Mouse (Mus musculus): ENCODE data around the gene Abca7. TPM values are rescaled to one million over a fixed set of nuclear protein-coding genes. Genes with fewer than 3 reads are reported as not detected.

Gene Abca7
- polyA plus RNA-seq, 1 experiment from 2014 or later, result 2.2 TPM

DNA sequence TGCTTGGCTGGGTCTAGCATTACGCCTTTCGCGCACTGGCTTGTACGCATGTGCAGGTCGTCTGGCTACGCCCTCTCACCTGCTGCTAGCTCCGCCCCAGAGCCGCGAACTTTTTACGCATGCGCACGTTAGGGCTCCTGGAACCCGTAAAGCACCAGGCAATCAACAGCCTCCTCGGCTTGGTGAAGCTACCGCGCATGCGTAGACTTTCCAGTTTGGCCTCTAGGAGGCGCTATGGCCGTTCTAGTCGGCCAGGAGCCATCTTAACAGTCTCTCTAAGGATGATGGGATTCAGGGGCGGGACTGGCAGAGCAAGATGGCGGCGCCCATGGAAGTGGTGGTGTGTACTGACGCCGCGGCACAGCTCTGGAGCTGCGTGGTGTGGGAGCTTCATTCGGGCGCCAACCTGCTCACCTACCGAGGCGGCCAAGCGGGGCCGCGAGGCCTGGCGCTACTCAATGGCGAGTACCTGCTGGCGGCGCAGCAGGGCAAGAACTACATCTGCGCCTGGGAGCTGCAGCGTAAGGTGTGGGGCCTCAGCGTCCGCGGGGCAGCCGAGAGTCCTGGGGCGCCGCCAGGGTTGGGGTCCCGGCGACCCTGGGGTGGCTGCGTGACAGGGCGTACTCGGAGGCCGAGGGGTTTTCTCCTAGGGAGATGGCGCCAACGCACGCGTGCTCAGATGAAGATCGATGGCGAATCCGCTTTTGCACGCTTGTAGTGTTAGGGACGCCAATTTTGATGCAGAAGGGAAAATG lies 36.3 kb upstream of the Abca7 start, which contains the start of gene Wdr18:
Gene Wdr18 (plus strand): TSS at position 306 of the 755 bp plus-strand sequence.
- Histone ChIP-seq H3K27ac (peak within 1 kb of the TSS; percentile 64), H3K36me3 (peaks cover 37% of the 10 kb centered on the region), H3K9me3 (no peaks in the 10 kb centered on the region), H3K4me2 (peak within 1 kb of the TSS; percentile 89), H3K27me3 (no peaks in the 10 kb centered on the region), H3K9ac (peak within 1 kb of the TSS; percentile 93), H3K4me1 (peaks cover 14% of the 10 kb centered on the region), H3K4me3 (peak within 1 kb of the TSS; percentile 98)
- peak; percentile 92 for ATAC-seq (ENCODE audit: insufficient number of reproducible peaks, insufficient read depth, low FRiP score, low TSS enrichment, low read depth)
- 0% methylated on average over 61 of the region's 61 CpGs for WGBS

DNA sequence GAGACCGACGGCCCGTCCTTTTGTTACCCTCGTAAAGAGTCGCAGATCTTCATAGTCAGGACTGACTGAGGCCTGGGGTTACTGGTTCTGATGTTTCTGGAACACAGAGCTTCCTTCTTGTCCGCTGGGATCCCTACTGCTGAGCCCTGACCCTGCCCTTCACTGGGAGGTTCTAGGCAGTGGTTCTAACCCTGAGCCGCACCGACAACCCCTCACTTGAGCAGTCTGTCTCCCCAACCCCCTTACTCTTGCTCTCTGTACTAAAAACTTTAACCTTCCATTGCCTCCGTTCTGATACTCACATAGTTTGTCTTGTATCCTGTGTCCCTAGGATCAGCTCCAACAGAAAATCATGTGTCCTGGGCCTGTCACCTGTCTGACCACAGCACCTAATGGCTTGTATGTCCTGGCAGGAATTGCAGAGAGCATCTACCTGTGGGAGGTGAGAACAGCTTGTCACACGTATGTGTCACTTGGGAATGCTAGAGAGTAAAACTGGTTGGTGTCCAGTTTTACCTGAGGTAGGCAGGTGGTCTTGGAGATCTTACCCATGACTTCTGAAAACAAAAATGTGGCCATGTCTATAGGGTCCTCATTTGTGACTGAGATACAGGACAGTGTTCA lies 35.5 kb upstream of the Abca7 start:
- Histone ChIP-seq H3K9me3 (no peaks in the 10 kb centered on the region), H3K27me3 (no peaks in the 10 kb centered on the region), H3K4me1 (peaks cover 14% of the 10 kb centered on the region), H3K4me2 (peak overlapping the region; percentile 89), H3K9ac (peak overlapping the region; percentile 93), H3K36me3 (peaks cover 44% of the 10 kb centered on the region), H3K4me3 (peak overlapping the region; percentile 98), H3K27ac (no peak overlapping the region)
- 14% methylated on average over 10 of the region's 10 CpGs for WGBS
- ATAC-seq (ENCODE audit: insufficient number of reproducible peaks, insufficient read depth, low FRiP score, low TSS enrichment, low read depth), result no peak

DNA sequence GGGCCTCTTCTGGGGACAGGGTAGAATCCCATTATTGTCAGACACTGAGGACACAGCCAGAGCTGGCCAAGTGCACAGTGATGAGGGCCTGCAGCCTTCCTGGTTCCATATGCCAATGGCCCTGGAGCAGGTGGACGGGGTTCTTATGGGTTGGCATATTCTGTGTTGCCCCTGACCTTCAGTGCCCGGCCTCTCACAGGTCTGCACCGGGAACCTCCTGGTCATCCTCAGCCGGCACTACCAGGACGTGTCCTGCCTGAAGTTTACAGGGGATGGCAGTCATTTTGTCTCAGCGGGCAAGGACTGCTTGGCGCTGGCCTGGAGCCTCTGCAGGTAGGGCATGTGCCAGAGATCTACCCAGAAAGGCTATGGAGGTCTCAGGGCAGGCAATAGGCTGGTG lies 31.6 kb upstream of the Abca7 start:
- H3K4me1 ChIP-seq, result peaks cover 11% of the 10 kb centered on the region
- no peak for ATAC-seq (ENCODE audit: insufficient number of reproducible peaks, insufficient read depth, low FRiP score, low TSS enrichment, low read depth)
- WGBS, result 90% methylated on average over 7 of the region's 7 CpGs
- no peak overlapping the region for H3K4me2 ChIP-seq
- H3K9me3 ChIP-seq, result no peaks in the 10 kb centered on the region
- no peaks in the 10 kb centered on the region for H3K27me3 ChIP-seq
- no peak overlapping the region for H3K27ac ChIP-seq
- no peak overlapping the region for H3K4me3 ChIP-seq
- no peak overlapping the region for H3K9ac ChIP-seq
- peaks cover 75% of the 10 kb centered on the region for H3K36me3 ChIP-seq

DNA sequence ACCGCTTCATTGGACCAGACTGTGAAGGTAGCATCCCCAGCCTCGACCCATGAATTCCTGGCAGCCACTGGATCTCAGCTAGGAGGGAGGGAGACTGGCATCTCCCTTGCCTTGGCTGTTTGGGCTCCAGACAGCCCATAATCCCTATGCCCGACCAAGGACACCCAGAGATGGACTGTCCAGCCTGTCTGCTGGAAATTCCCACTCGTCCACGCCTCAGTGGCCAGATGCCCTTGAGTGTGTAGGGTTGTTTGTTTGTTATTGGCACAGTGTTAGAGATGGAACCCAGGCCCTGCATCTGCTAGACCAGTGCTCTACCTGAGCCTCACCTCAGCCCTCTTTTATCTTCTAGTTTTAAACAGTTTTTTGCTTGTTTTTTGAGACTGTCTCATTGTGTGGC lies 31.0 kb upstream of the Abca7 start:
- H3K4me3 ChIP-seq, result no peak overlapping the region
- 85% methylated on average over 5 of the region's 5 CpGs for WGBS
- no peak overlapping the region for H3K4me2 ChIP-seq
- H3K36me3 ChIP-seq, result peaks cover 75% of the 10 kb centered on the region
- peaks cover 17% of the 10 kb centered on the region for H3K4me1 ChIP-seq
- H3K9ac ChIP-seq, result 0 out of 2 replicates have a peak overlapping the region, but pooled peaks have one; percentile 47
- ATAC-seq (ENCODE audit: insufficient number of reproducible peaks, insufficient read depth, low FRiP score, low TSS enrichment, low read depth), result no peak
- H3K27ac ChIP-seq, result no peak overlapping the region
- no peaks in the 10 kb centered on the region for H3K9me3 ChIP-seq
- H3K27me3 ChIP-seq, result no peaks in the 10 kb centered on the region

DNA sequence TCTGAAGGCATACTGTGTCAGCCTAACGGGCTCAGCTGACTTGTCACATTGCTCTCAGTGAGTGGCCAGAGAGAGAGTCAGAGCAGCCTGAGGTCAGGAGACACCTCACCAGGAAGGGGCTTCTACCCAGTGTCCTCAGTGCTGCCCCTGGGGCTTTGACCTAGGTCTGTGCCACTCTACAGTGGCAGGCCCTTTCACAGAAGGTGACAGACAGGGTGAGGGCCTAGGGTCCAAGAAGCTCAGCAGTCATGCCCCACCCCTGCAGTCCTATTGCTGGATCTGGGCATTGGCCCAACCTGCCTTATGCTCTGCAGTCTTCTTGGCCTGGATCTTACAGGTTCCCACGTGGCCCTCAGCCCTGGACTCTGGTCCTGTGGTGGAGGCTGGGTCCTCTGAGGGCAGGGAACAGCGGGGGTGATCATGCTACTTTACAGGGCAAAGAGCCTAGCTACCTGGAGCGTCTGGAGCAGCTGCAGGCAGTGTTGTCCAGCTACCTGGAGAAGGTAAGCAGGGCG lies 29.4 kb upstream of the Abca7 start:
- Histone ChIP-seq H3K4me1 (peaks cover 18% of the 10 kb centered on the region), H3K9me3 (no peaks in the 10 kb centered on the region), H3K27ac (no peak overlapping the region), H3K4me3 (no peak overlapping the region), H3K36me3 (peaks cover 68% of the 10 kb centered on the region), H3K27me3 (peaks cover 14% of the 10 kb centered on the region), H3K9ac (no peak overlapping the region), H3K4me2 (no peak overlapping the region)
- 90% methylated on average over 5 of the region's 5 CpGs for WGBS
- ATAC-seq (ENCODE audit: insufficient number of reproducible peaks, insufficient read depth, low FRiP score, low TSS enrichment, low read depth), result no peak

DNA sequence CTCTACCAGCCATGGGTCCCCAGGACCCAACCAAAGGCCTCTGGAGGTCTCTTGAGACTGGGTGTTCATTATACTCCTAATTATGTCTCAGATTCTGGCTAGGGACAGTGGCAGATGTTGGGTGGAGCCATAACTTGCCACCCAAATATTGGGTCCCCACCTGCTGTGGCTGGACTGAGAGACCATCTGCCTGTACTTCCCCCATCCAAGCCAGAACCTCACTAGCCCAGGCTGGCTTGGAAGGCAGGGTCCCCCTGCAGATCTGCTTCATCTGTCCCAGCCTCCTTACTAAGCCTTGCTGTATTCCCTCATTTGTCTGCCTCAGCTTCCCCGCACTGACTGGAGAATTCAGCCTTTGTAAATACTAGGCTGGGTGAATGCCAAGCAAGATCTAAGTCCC lies 28.1 kb upstream of the Abca7 start:
- no peak overlapping the region for H3K27ac ChIP-seq
- no peak for ATAC-seq (ENCODE audit: insufficient number of reproducible peaks, insufficient read depth, low FRiP score, low TSS enrichment, low read depth)
- peaks cover 15% of the 10 kb centered on the region for H3K27me3 ChIP-seq
- no peaks in the 10 kb centered on the region for H3K9me3 ChIP-seq
- H3K4me1 ChIP-seq, result peaks cover 18% of the 10 kb centered on the region
- H3K9ac ChIP-seq, result no peak overlapping the region
- peaks cover 59% of the 10 kb centered on the region for H3K36me3 ChIP-seq
- WGBS, result 81% methylated on average over 1 of the region's 1 CpGs
- H3K4me2 ChIP-seq, result no peak overlapping the region
- H3K4me3 ChIP-seq, result no peak overlapping the region

DNA sequence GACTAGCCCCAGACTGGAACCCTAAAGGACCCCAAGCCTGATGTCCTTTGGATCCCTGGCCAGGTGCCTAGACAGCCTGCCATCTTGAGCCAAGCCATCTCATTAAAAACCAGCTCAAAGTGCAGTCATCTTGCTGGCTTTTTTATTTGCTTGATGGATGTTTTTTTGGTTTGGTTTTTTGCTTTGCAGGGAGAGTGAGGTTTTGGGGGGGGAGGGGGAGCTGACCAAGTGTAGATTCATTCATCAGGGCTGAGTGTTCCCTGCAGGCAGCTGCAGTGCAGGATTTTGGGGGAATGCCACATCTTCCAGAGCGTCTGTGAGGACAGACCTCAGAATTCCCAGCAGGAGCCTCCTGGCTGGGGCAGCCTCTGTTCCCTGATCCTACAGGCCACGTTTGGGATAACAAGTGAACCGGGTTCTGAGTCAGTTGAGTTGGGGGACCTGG lies 27.1 kb upstream of the Abca7 start:
- peaks cover 18% of the 10 kb centered on the region for H3K4me1 ChIP-seq
- peaks cover 15% of the 10 kb centered on the region for H3K27me3 ChIP-seq
- no peak overlapping the region for H3K4me2 ChIP-seq
- H3K4me3 ChIP-seq, result no peak overlapping the region
- WGBS, result 15% methylated on average over 3 of the region's 3 CpGs
- H3K36me3 ChIP-seq, result peaks cover 59% of the 10 kb centered on the region
- ATAC-seq (ENCODE audit: insufficient number of reproducible peaks, insufficient read depth, low FRiP score, low TSS enrichment, low read depth), result no peak
- H3K27ac ChIP-seq, result no peak overlapping the region
- no peak overlapping the region for H3K9ac ChIP-seq
- H3K9me3 ChIP-seq, result no peaks in the 10 kb centered on the region

DNA sequence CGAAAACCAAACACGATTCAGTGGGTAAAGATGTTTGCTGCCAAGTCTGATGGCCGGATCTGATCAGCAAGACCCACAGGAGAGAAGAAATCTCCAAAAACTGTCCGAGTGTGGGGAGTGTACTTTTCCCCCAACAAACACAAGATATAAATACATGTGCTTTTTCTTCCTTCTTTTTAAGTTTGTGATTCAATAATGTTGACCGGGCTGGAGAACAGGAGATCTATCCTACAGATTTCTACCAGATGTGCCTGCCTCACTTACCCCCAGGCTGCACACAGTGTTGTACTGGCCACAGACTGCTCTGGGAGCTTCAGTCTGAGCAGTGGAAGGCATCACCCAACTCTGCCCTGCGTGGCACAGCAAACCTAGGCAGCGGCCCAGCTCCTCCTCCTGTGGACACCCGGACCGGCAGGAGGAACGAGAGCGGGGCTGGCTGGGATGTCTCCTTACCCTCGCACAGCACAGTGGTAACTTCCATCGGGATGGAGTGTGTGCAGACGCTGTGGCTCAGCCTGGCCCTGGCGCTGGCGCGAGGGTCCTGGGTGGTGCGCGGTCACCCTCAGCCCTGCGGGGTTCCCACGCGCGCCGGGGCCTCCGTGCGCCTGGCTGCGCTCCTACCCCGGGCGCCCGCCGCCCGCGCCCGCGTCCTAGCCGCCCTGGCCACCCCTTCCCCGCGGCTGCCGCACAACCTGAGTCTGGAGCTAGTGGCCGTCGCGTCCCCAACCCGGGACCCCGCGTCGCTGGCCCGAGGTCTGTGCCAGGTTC lies 25.7 kb upstream of the Abca7 start, which contains the start of gene Grin3b:
Gene Grin3b (plus strand): TSS at position 301 of the 768 bp plus-strand sequence.
- Histone ChIP-seq H3K4me3 (peak within 1 kb of the TSS; percentile 63), H3K4me2 (peak within 1 kb of the TSS; percentile 98), H3K36me3 (peaks cover 58% of the 10 kb centered on the region), H3K4me1 (peaks cover 18% of the 10 kb centered on the region), H3K27ac (peak within 1 kb of the TSS; percentile 48), H3K27me3 (peaks cover 15% of the 10 kb centered on the region), H3K9me3 (no peaks in the 10 kb centered on the region), H3K9ac (peak within 1 kb of the TSS; percentile 83)
- ATAC-seq (ENCODE audit: insufficient number of reproducible peaks, insufficient read depth, low FRiP score, low TSS enrichment, low read depth), result no peak
- WGBS, result 5% methylated on average over 39 of the region's 47 CpGs

DNA sequence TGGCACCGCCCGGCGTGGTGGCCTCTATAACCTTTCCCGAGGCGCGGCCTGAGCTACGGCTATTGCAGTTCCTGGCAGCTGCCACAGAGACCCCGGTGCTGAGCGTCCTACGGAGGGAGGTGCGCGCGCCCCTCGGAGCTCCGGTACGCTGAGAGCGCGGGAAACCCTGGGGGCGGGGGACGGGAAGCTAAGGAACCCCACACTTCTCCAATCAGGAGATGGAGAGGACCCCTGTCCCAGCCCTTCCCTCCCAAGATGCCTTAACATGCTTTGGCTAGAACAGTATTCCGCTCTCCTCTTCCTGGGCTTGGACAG lies 25.2 kb upstream of the Abca7 start:
- 2% methylated on average over 21 of the region's 21 CpGs for WGBS
- peak overlapping the region; percentile 48 for H3K27ac ChIP-seq
- peaks cover 18% of the 10 kb centered on the region for H3K4me1 ChIP-seq
- peaks cover 58% of the 10 kb centered on the region for H3K36me3 ChIP-seq
- peak overlapping the region; percentile 63 for H3K4me3 ChIP-seq
- no peaks in the 10 kb centered on the region for H3K9me3 ChIP-seq
- peaks cover 15% of the 10 kb centered on the region for H3K27me3 ChIP-seq
- H3K9ac ChIP-seq, result peak overlapping the region; percentile 83
- peak overlapping the region; percentile 98 for H3K4me2 ChIP-seq
- no peak for ATAC-seq (ENCODE audit: insufficient number of reproducible peaks, insufficient read depth, low FRiP score, low TSS enrichment, low read depth)

DNA sequence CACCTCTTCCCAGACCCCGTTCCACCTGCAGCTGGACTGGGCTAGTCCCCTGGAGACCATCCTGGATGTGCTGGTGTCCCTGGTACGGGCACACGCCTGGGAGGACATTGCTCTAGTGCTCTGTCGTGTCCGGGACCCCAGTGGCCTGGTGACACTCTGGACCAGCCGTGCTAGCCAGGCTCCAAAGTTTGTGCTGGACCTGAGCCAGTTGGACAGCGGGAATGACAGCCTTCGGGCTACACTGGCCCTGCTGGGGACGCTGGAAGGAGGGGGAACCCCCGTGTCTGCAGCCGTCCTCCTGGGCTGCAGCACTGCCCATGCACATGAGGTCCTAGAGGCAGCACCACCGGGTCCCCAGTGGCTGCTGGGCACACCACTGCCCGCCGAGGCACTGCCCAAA lies 23.5 kb upstream of the Abca7 start:
- WGBS, result 67% methylated on average over 14 of the region's 14 CpGs
- peak overlapping the region; percentile 4; the same call in 1 of the 2 replicates for H3K9ac ChIP-seq
- no peak for ATAC-seq (ENCODE audit: insufficient number of reproducible peaks, insufficient read depth, low FRiP score, low TSS enrichment, low read depth)
- no peak overlapping the region for H3K27ac ChIP-seq
- peaks cover 18% of the 10 kb centered on the region for H3K4me1 ChIP-seq
- no peaks in the 10 kb centered on the region for H3K9me3 ChIP-seq
- H3K27me3 ChIP-seq, result peaks cover 15% of the 10 kb centered on the region
- H3K36me3 ChIP-seq, result peaks cover 58% of the 10 kb centered on the region
- no peak overlapping the region for H3K4me3 ChIP-seq
- no peak overlapping the region for H3K4me2 ChIP-seq

DNA sequence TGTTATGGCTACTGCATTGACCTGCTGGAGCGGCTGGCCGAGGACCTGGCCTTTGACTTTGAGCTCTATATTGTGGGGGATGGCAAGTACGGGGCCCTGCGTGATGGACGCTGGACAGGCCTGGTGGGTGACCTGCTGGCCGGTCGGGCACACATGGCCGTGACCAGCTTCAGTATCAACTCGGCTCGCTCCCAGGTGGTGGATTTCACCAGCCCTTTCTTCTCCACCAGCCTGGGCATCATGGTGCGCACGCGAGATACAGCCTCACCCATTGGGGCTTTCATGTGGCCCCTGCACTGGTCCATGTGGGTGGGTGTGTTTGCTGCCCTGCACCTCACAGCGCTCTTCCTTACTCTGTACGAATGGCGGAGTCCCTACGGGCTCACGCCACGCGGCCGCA lies 22.2 kb upstream of the Abca7 start:
- 90% methylated on average over 21 of the region's 21 CpGs for WGBS
- no peak overlapping the region for H3K4me2 ChIP-seq

More for the DNA sequence above, 22.2 kb upstream of the Abca7 start:
- Histone ChIP-seq H3K9ac (no peak overlapping the region), H3K27ac (no peak overlapping the region), H3K36me3 (peaks cover 60% of the 10 kb centered on the region), H3K4me3 (no peak overlapping the region), H3K4me1 (peaks cover 18% of the 10 kb centered on the region), H3K9me3 (no peaks in the 10 kb centered on the region), H3K27me3 (peaks cover 15% of the 10 kb centered on the region)
- ATAC-seq (ENCODE audit: insufficient number of reproducible peaks, insufficient read depth, low FRiP score, low TSS enrichment, low read depth), result no peak
